Mouse (Mus musculus) spleen, postnatal 10 days (tissue): Measurements from ENCODE around the gene Naip2.

Experiments used
- DNase-seq, 2 experiments: peaks; one replicate each; pipeline ENCODE4 v3.0.0; 2021 to 2022; ENCODE audit warnings: low spot score in 2 of 2

Gene Naip2

DNA sequence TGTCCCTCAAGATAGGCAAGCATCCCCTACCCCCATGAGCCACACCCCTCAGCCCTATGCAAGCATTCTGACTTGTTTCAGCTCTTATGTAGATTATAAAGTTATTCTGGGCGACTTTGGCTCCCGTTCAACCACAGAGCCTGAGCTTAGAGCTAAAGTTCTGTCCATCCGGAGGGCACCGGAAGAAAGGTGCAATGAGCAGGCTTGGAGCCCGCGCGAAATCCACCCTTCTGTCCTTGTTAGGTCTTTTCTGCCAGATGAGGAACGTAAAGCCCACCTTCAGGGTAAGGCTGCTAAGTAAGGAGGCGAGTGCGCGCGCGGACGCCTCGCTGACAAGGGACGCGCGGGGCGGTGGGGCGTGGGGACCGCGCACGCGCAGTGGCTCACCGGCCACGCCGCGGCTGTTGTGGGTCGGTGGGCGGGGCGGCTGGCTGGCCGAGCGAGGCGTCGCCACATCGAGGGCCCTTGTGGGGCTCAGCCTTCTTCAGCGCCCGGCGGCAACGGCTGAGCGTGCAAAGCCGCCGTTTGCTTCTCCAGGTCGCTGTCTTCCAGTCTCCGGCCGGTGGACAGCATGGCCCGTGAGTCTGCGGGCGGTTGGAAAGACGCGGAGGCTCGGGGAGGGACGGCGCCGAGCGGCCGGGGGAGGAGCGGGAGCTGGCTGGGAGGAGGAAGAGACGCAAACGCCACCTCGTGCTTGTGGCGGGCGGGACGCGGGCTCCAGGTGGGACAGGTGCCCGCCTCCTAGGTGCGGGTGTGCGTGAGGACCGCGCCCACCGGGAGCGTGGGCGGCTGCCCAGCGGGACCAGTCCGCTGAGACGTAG is 94.0 kb downstream of the Naip2 start, which contains the start of gene Serf1:
Gene Serf1, plus strand, starts transcription at position 361 of the 821 bp plus-strand sequence.
- DNase-seq: peak; percentile 62 to 82

DNA sequence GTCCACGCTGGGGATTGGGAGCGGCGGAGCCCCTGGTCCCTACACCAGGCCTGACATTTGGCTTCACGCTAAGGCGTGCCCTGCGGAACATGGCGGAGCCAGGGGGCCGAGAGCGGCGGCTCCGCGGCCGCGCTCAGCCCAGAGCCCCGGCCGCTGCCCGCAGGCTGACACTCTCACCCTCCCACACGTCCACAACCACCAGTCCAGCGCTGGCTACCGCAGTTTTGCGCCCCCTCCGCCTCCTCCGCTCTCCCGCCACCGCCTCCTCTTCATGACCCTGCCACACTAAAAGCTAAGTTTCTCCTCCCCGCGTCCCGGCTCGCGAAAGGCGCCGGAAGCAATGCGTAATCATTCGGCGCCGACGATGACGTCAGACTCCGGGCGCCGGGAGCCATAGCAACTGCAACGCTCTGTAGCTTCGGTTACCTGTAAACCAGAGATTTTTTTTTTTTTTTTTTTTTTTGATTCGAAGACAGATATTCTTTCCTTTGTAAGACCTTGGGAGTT is 98.1 kb downstream of the Naip2 start, which contains the start of gene Bdp1:
Gene Bdp1, minus strand, starts transcription at position 323 of the 507 bp plus-strand sequence.
- peak; percentile 94 to 95 for DNase-seq

DNA sequence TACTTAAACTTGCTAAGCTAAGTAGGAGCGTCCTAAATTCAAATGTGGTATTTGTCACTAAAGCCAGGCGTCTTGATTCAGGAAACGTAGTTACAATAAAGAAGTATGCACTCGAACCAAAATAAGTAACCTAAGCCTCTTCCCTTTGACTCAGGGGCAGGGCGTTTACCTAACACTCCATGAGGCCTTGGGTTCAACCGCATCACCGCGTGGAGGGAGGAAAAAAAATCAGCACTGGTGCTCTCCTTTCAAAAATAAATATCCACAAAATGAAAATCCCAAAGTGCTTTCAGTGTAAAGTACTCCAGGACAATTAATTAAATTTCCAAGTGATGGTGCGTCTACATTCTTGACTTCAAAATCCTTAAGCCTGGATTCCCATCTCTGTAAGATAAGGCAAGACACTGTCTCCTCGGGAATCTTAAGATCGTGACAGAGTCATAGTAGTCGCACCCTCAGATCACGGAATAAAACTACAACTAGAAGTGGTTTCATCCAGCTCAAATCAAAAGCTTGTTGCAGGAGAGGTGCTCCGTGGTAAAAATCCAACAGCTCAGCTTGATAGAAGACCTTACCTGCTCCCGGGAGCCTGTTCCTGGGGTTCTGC is 98.7 kb downstream of the Naip2 start:
- no peak for DNase-seq

DNA sequence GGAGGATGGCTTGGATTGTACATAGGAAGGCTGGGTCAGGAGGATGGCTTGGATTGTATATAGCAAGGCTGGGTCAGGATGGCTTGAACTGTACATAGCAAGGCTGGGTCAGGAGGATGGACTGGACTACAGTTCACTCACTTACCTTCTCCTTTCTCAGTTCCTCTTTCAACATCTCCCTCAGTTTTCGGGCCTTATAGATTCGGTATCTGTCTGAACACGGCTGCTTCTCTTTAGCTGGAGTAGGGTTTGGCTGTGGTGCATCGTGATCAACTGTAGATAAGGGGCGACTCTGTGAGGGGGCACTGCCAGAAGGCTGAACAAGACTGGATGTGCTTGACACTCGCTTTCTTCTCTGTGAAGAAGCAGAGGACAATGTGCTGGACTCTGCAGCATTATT is 103.1 kb downstream of the Naip2 start:
- DNase-seq: no peak
